Mouse (Mus musculus) v-Abl transformed pro-B cells (cell line): ENCODE measurements around the gene Yap1.

Experiments used
- in situ Hi-C, 2 experiments: fragments of 400-800 bp; cut with MboI; formaldehyde crosslinking; loops; one replicate each; pipeline ENCODE4 v1.15.1; 2025; ENCODE audit not compliant: unreplicated experiment in 2 of 2

The Yap1 gene

GRCm38 (mm10) chr9:7978502-7978901, 25.9 kb downstream of the Yap1 start:
- in situ Hi-C loops, result no loop called here

GRCm38 (mm10) chr9:7977587-7977986, 26.8 kb downstream of the Yap1 start:
- in situ Hi-C loops, result no loop called here

DNA sequence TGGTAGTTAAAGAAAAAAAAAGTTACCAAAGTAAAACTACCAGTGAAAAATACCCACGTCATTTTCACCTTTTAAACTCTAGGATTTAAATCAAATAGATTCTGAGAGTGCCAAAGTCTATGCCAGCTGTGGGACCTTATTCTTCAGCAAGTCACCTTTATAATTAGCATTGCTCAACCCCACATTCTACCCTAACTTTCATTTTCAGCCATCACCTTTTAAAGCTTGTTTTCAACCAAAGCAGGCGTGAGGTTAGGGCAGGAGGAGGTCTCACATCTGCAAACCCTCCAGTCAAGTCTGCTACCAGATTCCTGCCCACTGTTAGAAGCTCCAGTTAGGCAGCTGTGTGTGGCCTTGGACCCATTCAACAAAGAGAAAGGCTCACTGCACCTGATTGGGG, 32.4 kb downstream of the Yap1 start:
- in situ Hi-C loops, result no loop called here

GRCm38 (mm10) chr9:7967980-7968379, 36.4 kb downstream of the Yap1 start:
- in situ Hi-C loops, result no loop called here

DNA sequence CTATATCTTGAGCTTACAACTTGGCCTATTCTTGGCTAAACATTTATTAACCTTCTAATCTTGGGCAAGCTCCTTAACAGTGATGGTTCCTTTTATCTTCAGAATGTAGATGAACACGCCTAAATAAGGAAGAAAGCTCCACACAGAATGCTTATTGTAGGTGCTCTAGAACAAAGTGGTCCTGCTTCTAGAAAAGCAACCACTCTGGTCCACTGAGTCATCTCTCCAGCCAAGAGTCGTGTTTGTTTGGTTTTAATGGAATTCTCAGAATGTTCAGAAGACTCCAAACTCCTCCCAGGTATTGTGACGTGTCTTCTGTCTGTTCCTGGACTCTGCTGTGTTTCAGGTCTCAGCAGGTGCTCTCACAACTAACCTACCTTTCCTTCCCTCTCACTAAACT, 38.8 kb downstream of the Yap1 start:
- in situ Hi-C loops, result no loop called here

- in situ Hi-C loops, result no loop called here
Observed at GRCm38 (mm10) chr9:7963867-7964266, 40.5 kb downstream of the Yap1 start.

GRCm38 (mm10) chr9:7962915-7963314, 41.5 kb downstream of the Yap1 start:
- in situ Hi-C loops, result no loop called here

GRCm38 (mm10) chr9:7961366-7962160, 42.8 kb downstream of the Yap1 start:
- in situ Hi-C loops, result no loop called here

DNA sequence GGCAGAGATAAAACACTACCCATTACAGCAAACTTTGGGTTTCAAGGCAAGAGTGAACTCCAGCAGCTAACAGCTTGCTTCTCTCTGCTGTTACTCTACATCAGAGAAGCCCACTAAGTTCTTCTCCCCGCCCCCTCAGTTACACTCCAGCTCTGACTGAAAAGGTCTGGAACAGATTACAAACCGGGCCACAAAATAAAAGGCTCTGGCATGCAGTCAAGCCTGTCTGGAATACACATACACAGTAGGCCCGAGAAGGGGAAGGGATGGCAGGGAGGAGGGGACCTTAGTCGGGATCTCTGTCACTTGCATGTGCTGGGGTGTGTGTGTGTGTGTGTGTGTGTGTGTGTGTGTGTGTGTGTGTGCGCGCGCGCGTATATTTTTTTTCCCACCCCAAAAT, 44.0 kb downstream of the Yap1 start:
- in situ Hi-C loops, result no loop called here

DNA sequence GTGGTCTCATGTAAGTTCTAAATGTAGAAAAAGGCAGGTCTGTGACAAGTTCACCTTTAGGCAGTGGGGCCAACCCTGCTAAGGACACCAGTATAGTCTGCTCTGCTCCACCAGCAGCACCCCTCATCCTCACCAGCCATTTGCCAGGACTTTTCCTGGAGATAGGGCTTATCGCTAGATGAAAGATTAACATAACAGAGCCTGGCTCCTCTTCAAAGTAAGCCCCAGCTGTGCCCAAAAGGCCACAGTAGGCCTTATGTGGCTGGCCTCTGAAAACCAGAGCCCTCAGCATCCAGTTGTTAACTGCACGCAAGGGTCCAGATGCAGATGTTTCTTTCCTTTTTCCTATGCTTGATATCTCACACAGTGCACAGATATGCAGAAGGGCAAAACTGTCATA, 45.1 kb downstream of the Yap1 start:
- in situ Hi-C loops, result no loop called here

DNA sequence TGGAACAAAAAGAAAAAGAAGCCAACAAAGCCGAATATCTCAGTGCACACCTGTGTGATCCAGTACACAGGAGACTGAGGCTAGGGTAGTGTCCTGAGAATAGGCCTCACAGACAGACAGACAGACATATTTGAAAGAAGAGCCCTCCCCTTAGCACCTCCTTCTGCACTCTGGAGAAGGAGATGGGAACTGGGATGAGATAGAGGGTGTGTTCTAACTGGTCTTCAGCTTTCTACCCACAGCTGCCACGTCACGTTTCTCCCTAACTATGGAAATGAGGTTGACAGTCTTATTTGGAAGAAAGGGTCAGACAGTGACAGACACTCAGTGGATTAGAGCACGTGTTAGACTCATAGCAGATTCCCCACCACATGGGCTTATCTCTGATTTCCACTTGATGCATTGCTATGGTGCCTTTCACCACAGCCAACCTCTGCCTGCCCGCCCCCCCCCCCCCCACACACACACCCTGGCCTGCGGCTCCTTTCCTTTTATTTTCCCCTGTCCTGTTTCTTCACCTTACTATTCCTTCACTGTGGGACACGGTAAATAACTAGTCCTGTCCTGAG, 46.3 kb downstream of the Yap1 start:
- in situ Hi-C loops, result no loop called here

DNA sequence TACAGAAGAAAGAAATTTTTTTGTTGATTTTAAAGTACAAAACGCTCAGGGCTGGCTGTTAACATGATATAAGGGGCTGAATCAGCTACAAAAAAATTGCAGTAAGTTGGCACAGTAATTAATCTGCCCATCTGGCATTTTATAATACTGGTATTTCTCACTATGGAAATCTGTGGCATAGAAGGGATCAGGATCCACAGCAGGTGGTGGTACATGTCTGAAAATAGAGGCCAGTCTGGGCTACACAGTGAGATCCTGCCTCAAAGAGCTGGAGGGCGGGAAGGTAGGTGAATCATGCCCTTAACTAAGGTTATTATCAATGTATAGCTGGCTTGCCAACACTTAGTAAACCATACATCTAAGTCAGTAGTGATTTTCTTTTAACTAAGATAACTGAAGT, 47.0 kb downstream of the Yap1 start:
- in situ Hi-C loops, result no loop called here

DNA sequence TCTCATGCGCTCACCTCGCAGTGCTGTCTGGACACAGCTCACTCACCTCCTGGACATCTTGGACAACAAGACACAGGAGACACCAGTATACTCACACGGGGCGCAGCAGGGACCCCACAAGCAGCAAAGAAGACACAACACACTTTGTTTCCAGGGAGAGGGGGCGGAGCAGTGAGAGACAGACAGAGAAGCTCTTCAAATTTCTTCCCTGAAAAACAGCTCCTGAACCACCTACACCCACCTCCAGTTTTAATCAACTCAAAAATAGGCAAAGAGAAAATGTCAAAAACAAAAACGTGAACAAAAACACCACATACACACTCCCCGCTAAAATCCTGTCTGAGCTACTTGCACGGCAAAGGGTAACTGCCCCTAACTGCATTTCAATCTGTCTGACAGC, 48.0 kb downstream of the Yap1 start:
- in situ Hi-C loops, result no loop called here

GRCm38 (mm10) chr9:7952886-7953285, 51.5 kb downstream of the Yap1 start:
- in situ Hi-C loops, result no loop called here

- in situ Hi-C loops, result no loop called here
Observed at GRCm38 (mm10) chr9:7950211-7950644, 54.2 kb downstream of the Yap1 start.

GRCm38 (mm10) chr9:7947946-7948345, 56.5 kb downstream of the Yap1 start:
- in situ Hi-C loops, result no loop called here

- in situ Hi-C loops, result no loop called here
Observed at GRCm38 (mm10) chr9:7943796-7944462, 60.5 kb downstream of the Yap1 start.

DNA sequence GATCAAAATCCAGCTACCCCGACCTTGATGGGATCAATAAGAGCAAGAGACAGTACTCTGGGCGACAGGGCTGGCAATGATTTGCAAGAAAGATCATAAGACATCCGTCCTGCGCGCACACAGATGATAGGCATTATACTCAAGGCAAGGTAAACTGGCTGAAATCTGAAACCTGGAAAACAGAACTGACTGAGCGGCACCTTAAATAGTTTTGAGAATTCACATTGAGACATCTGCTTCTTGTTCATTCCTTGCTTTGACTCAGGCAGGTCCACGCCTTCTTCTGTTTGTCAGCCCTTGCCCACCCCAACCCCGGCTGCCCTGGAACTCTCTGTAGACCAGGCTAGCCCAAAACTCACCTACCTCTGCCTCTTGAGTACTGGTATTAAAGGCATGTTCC, 61.7 kb downstream of the Yap1 start:
- in situ Hi-C loops, result no loop called here

DNA sequence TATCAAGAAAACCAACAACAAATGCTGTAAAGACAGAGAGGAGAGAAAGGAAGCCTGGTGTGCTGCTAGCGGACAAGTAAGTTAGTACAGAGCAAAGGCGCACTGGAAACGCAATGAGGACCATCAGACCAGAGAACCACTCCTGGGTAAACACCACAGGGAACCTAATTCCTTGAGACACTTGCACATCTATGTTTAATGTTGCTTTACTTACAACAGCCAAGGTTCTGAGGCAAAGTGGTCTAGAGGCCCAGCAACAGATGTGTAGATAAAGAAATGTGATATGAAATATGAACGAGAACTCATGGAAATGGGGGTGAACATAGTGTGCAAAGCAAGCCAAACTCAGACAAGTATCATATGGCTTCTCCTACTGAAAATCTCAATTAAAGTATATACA, 64.3 kb downstream of the Yap1 start:
- in situ Hi-C loops, result no loop called here

- in situ Hi-C loops, result no loop called here
Observed at GRCm38 (mm10) chr9:7934419-7934818, 70.0 kb downstream of the Yap1 start.

- in situ Hi-C loops, result no loop called here
Observed at GRCm38 (mm10) chr9:7929552-7929951, 74.8 kb downstream of the Yap1 start.

DNA sequence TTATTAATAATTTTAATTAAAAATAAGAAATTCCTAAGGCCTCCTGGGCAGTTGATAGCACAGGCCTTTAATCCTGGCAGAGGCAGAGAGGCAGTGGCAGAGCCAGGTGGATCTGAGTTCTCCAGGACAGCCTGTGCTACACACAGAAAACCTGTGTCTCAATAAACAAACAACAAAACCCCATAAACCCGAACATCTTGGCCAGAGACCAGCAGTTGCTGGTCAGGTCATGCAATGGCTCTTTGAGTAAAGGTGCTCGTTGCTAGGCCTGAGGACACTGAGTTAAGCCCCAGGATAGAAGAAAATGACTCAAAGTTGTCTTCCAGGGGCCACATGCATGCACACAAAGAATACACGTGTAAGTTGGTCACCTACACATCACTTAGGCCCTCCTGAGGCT, 75.5 kb downstream of the Yap1 start:
- in situ Hi-C loops, result no loop called here
